Mouse (Mus musculus): ENCODE results near the gene Calml4.
A peak's percentile ranks its signal among the peaks of the same experiment; 100 is the strongest.
"Not testable (repeated sequence)": the region's sequence is repeated elsewhere in the genome, so short reads cannot be mapped to it uniquely, and the experiment has no call there.

Gene Calml4

DNA sequence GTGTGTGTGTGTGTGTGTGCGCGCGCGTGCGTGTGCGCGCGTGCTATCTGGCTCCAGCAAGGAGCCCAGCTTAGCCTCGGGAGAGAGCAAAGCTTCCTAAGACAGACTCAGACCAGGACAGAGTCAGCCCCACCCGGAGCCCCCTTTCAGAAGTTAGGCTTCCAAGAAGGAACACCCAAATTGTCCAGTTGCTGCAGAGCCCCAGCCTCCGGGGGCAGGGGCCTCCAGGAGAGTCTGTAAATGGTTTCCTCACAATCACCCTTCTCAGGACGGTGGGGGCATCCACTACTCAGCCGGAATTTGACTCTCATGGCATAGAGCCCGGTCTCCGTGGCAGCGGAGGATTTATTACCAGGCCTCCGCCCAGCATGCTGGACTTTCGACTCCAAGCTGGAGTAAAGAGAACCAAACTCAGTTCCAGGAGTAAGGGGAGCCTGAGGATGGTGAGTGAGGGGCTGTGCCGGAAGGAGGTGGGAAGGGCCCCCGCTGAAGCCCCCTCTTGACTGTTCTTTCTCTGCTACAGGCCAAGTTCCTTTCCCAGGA, at the start of gene Calml4:
Gene Calml4 (plus strand): TSS at position 362 of the 543 bp plus-strand sequence.
- DNase-seq (ENCODE audit: low spot score in 2 of 2), result no peak

- DNase-seq (ENCODE audit: low spot score in 2 of 2), result no peak
Observed at GRCm38 (mm10) chr9:62810095-62810494, 47.8 kb upstream of the Calml4 start.

DNA sequence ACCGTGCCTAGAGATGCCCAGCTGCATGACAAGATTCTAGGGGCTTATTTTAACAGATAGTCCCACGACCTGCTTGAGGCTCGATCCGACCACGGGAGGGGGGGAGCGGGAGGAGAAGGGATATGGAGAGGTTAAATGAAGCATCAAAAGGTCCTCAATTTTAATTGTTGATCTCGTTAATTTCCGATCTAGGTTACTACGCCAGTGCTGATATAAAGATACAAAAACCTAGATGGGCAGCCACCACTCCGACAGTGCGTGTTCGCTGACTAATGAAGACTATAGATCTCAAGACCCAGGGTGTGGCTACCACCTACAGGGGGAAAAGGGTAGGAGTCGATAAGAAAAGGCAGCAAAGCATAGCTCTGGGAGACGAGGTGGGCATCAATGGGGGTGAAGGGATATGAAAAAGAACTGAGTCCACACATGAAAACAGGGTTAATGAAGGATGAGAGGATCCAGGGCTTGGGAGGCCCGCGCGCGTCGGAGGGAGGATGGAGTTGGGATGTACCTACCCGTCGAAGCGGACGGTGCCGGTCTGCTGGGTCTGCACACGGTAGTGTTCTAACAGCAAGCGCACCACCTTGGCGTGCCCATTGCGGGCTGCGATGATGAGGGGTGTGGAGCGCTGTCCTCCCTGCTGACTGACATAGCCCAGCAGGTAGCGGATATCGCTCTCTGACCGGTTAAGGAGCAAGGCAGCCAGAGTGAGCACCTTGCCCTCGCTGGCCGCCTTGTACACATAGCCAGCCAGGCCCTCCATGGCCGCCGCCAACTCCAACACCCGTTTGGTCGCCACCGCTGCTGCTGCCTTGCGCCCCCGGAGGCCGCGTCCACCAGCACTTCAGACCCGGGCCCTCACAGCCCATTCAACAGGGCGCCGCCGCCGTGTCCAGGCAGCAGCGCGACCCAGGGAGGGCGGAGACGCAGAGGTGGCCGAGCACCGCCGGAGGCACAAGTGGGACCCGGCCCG, 47.1 kb upstream of the Calml4 start:
- DNase-seq (ENCODE audit: low spot score in 2 of 2), result peak in 1 of 2 experiments; percentile 36

- peak; percentile 82 to 86 for DNase-seq (ENCODE audit: low spot score in 2 of 2)
Observed at GRCm38 (mm10) chr9:62811516-62812121, 46.3 kb upstream of the Calml4 start, which contains the start of gene Fem1b. Gene Fem1b, minus strand, starts transcription at chr9:62811934.

- no peak for DNase-seq (ENCODE audit: low spot score in 2 of 2)
Observed at GRCm38 (mm10) chr9:62812216-62813049, 45.4 kb upstream of the Calml4 start.

DNA sequence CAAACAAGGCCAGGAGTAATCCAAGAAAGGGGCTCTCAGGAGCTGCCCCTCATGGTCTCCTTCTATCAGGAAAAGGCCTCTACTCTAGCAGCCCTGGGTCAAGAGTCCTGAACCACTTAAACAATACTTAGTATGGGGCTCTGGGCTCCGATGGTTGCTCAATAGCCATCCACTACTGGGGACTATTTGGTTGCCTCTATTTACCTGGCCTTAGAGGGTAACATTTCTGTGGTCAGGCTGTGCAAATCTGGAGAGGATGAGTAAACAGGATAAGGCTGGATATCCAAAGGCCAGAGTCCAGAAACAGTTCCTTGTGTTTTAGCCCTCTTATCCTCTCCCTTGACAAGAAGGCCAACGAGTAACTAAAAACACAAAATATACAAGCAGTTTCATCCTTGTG, 43.1 kb upstream of the Calml4 start:
- DNase-seq (ENCODE audit: low spot score in 2 of 2), result no peak

DNA sequence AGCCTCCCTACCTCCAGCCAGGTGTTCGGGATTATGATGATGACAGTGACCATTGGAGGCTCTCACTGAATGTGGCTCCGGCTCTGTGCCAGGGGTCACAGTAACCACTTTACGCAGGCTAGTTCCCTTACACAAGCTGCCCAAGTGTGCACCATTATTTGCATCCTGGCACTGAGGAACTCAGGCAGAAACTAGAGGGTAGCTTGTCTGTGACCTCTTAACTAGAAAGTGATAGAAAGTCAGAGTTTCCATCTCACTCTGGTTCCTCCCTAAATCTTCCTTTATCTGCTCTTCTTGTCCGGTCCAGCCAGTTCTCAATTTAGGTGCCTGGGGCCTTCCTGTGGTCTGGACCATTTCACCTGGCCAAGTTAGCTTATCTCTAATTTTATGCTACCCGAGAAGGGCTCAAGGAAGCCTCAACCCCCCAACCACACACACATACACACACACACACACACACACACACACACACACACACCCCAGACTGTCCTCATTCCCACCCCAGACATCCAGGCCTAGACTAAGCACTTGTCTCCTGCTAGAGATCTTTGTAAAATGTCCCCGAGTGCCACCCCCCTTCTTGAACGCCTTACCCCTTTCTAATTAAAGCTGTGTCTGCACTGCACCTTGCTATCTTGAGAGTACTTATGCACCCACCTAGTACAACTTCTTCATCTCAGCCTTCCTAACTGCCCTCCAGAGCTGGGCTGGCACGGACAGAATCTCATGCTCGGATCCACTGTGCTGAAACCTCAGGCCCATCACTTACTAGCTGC, 41.4 kb upstream of the Calml4 start:
- no peak for DNase-seq (ENCODE audit: low spot score in 2 of 2)

DNA sequence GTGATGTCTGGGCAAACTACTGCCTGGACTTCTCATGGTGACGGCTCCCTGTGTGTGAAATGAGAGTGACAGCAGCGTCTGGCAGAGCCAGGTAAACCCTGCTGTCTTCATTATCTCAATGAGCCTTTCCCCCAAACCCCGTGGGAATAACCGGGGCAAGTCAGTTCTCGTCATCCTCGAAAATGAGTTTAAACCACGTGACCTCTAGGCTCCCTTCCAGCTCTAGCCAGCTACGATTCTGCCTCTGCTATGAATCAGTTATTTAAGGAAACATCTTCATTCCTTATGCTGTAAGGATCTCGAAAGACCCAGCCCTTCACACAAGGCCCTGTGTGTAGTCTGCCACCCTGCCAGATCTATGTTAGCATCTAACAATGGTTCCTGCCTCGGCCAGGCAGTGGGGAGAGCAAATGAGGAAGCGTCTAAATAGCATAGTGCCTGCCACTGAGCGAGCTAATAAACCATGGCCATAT, 40.7 kb upstream of the Calml4 start:
- DNase-seq (ENCODE audit: low spot score in 2 of 2), result no peak

- no peak for DNase-seq (ENCODE audit: low spot score in 2 of 2)
Observed at GRCm38 (mm10) chr9:62817828-62818614, 39.9 kb upstream of the Calml4 start.

- DNase-seq (ENCODE audit: low spot score in 2 of 2), result no peak
Observed at GRCm38 (mm10) chr9:62819494-62819893, 38.4 kb upstream of the Calml4 start.

- not testable (repeated sequence) for DNase-seq (ENCODE audit: low spot score in 2 of 2)
Observed at GRCm38 (mm10) chr9:62819910-62820309, 38.0 kb upstream of the Calml4 start.

DNA sequence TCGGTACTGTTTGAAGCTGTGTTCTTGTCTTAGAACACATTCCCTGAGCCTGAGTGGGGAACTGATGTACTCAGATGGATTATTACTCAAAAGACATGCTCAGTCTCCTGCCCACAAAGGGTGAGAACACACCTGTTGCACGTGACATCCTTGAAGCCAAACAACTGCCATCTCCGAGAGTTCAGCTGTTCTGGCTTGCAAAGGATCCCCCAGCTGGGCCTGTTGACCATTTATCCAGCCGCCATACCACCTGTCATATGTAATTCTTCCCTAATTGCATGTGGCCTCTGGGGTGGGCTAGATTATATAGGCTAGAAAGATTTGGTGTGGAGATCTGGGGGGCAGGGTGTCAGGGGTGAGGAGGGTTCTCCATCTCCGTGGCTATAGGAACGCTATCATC, 37.1 kb upstream of the Calml4 start:
- no peak for DNase-seq (ENCODE audit: low spot score in 2 of 2)

GRCm38 (mm10) chr9:62821811-62822210, 36.1 kb upstream of the Calml4 start:
- no peak for DNase-seq (ENCODE audit: low spot score in 2 of 2)

GRCm38 (mm10) chr9:62825791-62826393, 32.0 kb upstream of the Calml4 start:
- DNase-seq (ENCODE audit: low spot score in 2 of 2), result no peak

- DNase-seq (ENCODE audit: low spot score in 2 of 2), result no peak
Observed at GRCm38 (mm10) chr9:62826456-62826855, 31.4 kb upstream of the Calml4 start.

GRCm38 (mm10) chr9:62827939-62828652, 29.8 kb upstream of the Calml4 start:
- DNase-seq (ENCODE audit: low spot score in 2 of 2), result no peak

DNA sequence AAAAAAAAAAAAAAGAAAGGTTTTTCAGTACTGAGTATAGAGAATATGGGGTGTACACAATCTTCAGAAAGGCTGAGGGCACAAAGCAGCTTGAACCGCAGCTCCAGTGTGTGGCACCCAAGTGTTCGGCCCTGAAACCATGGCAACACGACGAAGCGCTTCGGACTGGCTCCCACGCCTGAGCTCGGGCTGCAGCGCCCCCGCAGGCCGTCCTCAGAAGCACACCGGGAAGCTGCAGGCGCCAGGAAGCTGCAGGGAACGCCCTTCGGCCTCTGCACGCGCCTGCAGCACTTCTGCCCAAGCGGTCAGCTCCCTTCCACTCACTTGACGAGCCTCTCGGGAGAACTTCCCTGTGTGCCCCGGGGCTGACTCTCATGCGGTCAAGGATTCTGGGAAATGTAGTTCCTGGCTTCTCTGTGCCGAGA, 29.2 kb upstream of the Calml4 start:
- peak; percentile 89 to 92 for DNase-seq (ENCODE audit: low spot score in 2 of 2)

GRCm38 (mm10) chr9:62829877-62830276, 28.0 kb upstream of the Calml4 start:
- DNase-seq (ENCODE audit: low spot score in 2 of 2), result no peak

- no peak for DNase-seq (ENCODE audit: low spot score in 2 of 2)
Observed at GRCm38 (mm10) chr9:62834906-62835305, 23.0 kb upstream of the Calml4 start.
